Mouse (Mus musculus) heart, embryonic 15.5 days (tissue): ENCODE data around the gene Gm21258. TPM values are rescaled to one million over a fixed set of nuclear protein-coding genes. Genes with fewer than 3 reads are reported as not detected.
"Not testable (repeated sequence)": the region's sequence is repeated elsewhere in the genome, so short reads cannot be mapped to it uniquely, and the experiment has no call there.

ENCODE experiments used
- ATAC-seq: fragments of 200-750 bp; cut with Nextera tagmentation; replicated peaks from 2 replicates; pipeline ENCODE4 v1.8.0; 2017; ENCODE audit warnings: low read depth, moderate TSS enrichment; ENCODE audit not compliant: insufficient number of reproducible peaks, insufficient read depth, low FRiP score
- H3K27ac ChIP-seq: fragments of 300-500 bp; sonication (generic); 2 replicates; pipeline ENCODE4 v1.5.1; 2015; ENCODE audit warnings: mild to moderate bottlenecking, inconsistent platforms
- H3K27me3 ChIP-seq: fragments of 300-500 bp; sonication (generic); 2 replicates; pipeline ENCODE4 v1.6.1; 2015; ENCODE audit warnings: inconsistent platforms
- H3K36me3 ChIP-seq: fragments of 300-500 bp; sonication (generic); 2 replicates; pipeline ENCODE4 v1.6.1; 2015; ENCODE audit warnings: mild to moderate bottlenecking, inconsistent platforms
- H3K4me1 ChIP-seq: fragments of 300-500 bp; sonication (generic); replicated peaks from 2 replicates; pipeline ENCODE4 v1.6.1; 2015; ENCODE audit warnings: inconsistent platforms
- H3K4me2 ChIP-seq: fragments of 300-500 bp; sonication (generic); 2 replicates; pipeline ENCODE4 v1.6.1; 2015; ENCODE audit warnings: inconsistent platforms, mild to moderate bottlenecking, moderate library complexity
- H3K4me3 ChIP-seq: fragments of 300-500 bp; sonication (generic); 2 replicates; pipeline ENCODE4 v1.5.1; 2015; ENCODE audit warnings: mild to moderate bottlenecking, inconsistent platforms
- H3K9ac ChIP-seq: fragments of 300-500 bp; sonication (generic); 2 replicates; pipeline ENCODE4 v1.6.1; 2015; ENCODE audit warnings: mild to moderate bottlenecking, inconsistent platforms
- H3K9me3 ChIP-seq: fragments of 300-500 bp; sonication (generic); replicated peaks from 2 replicates; pipeline ENCODE4 v1.6.1; 2016; ENCODE audit warnings: inconsistent platforms
- WGBS: fragments of 180-500 bp; shearing (Covaris S2); methylation state at CpG from one replicate; pipeline ENCODE4 v1.1.7; 2015; ENCODE audit warnings: mixed read lengths; 5-methylcytosine and 5-hydroxymethylcytosine counted together
- polyA plus RNA-seq: library from polyadenylated mRNA; unstranded; fragments of >200 nt; fragmentation: Nextera tagmentation; extraction: Ambion mirVana; gene quantifications from 2 replicates; pipeline ENCODE4 v1.2.1, GENCODE M21; 2015

Gene Gm21258
- polyA plus RNA-seq: not detected in 2 replicates

DNA sequence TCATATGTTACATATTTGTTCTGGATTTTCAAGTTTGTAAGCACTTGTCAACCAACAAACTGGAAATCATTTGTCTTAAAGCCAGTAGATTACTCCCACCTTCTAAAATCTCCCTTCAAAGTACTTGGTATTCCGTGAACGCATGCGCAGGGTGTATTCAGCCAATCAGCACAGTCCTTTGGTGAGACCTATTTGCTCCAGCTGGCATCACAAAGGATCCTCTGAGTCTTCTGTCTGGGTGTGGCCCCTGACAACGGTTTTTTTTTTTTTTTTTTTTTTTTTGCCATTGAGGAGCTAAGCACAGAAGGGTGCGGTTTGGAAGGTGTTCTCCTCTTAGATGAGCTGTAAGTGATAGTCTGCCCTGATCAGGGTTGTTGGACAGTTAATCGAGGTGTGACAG, at the start of gene Gm21258:
TSS of gene Gm21258 (plus strand) at position 301 of the 400 bp plus-strand sequence.
- WGBS: no CpG with 5 or more reads among the region's 6 CpGs
- H3K27ac ChIP-seq, H3K9ac ChIP-seq, H3K36me3 ChIP-seq, H3K9me3 ChIP-seq, H3K4me2 ChIP-seq, H3K4me3 ChIP-seq, ATAC-seq, H3K27me3 ChIP-seq, H3K4me1 ChIP-seq: not testable (repeated sequence)
